Mouse (Mus musculus) E14TG2a.4 (cell line): ENCODE results near the gene Sc5d.

ENCODE experiments used
- CTCF ChIP-seq: conservative IDR thresholded peaks from 2 replicates; pipeline ENCODE4 v1.5.1; 2014; ENCODE audit warnings: low read length
- NANOG ChIP-seq: IDR thresholded peaks from 2 replicates; pipeline ENCODE4 v1.6.1; 2014; ENCODE audit warnings: borderline replicate concordance, low read length, mixed read lengths

- TF ChIP-seq NANOG, result no peak
- no peak for TF ChIP-seq CTCF
Observed at GRCm38 (mm10) chr9:42246688-42247087, 17.4 kb downstream of the Sc5d start.
